Mouse (Mus musculus) kidney, adult 2 months (tissue): ENCODE results near the gene Krt76.

Source experiments
- CTCF ChIP-seq: fragments of 200-500 bp; conservative IDR thresholded peaks from 2 replicates; pipeline ENCODE4 v1.5.1; 2011; ENCODE audit warnings: low read depth, mild to moderate bottlenecking, control low read depth, low read length, moderate library complexity, mixed read lengths; ENCODE audit not compliant: insufficient read depth, insufficient read length
- POLR2A ChIP-seq: fragments of 200-500 bp; IDR thresholded peaks from one replicate; pipeline ENCODE4 v1.6.1; 2011; ENCODE audit warnings: low read depth, low read length, control low read depth

- no peak for TF ChIP-seq POLR2A
- no peak for TF ChIP-seq CTCF
Measured at GRCm38 (mm10) chr15:101869431-101869830, 23.3 kb downstream of the Krt76 start, which contains the start of gene Krt77.
